Mouse (Mus musculus): Measurements from ENCODE around the gene Frs3.
A peak's percentile ranks its signal among the peaks of the same experiment; 100 is the strongest.

The Frs3 gene

DNA sequence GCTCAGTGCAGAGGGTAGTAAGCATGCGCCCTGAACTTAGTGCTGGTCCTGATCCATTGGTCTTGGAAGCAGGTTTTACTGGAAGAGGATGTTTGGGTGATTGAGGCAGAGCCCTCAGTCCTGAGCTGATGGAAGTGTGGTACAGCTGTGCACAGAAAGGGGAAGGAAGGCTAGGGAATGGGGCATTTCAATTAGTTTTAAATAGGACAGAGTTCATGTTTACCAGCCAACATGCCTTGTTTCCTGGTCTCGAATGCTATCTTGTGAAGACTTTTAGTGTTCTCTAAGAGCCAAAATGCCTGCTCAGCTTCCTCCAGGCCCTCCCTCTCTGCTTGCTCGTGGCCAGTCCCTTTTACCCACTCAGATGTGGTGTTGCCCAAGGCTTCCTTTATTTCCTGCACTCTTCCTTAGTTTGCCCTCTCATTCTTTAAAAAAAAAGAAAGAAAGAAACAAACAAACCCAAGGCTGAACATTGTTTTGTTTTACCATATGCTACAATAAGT, 30.0 kb upstream of the Frs3 start:
- Histone ChIP-seq H3K4me3 (replicated peaks; ENCODE audit: low read length) (no peak overlapping the region), H3K36me3 (ENCODE audit: insufficient read depth, low read length) (no peaks in the 10 kb centered on the region; the same call in 1 of the 2 replicates), H3K27me3 (ENCODE audit: insufficient read depth, low read length) (no peaks in the 10 kb centered on the region), H3K4me1 (replicated peaks; ENCODE audit: low read depth, low read length) (peaks cover 78% of the 10 kb centered on the region), H3K9me3 (ENCODE audit: low read length) (no peaks in the 10 kb centered on the region)
- no peak for TF ChIP-seq CTCF (conservative IDR thresholded peaks at IDR 0.05; ENCODE audit: low read length)
- no peak for TF ChIP-seq NANOG (IDR thresholded peaks at IDR 0.05; ENCODE audit: borderline replicate concordance, low read length)
- TF ChIP-seq POU5F1 (IDR thresholded peaks at IDR 0.05; ENCODE audit: borderline replicate concordance, low read length): no peak

DNA sequence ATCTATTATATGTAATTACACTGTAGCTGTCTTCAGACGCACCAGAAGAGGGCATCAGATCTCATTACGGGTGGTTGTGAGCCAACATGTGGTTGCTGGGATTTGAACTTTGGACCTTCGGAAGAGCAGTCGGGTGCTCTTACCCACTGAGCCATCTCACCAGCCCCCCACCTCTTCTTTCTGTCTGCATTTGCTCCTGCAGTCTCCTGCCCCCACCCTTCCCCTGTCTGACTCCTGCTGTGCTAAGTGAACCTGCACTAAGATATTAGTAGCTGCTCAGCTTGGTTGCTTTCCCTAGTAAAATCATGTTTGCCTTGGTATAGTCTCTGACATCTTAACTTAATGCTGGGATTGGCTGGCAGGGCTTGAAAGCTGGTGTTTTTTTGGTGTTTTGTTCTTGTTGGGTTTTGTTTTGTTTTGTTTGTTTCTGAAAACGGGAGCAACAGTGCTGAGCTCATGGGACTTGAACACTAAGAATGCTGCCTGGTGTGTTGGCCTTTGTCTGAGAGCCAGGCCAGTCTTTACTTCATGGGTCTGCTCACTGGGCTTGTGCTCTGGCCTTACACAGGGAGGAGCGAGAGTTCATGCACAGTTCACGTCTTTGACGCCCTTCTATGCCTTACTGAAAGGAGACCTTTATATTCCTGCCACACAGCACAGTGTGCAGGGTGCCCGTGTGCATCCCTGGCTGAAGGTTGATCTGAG, 25.7 kb upstream of the Frs3 start:
- no peak for TF ChIP-seq CTCF (conservative IDR thresholded peaks at IDR 0.05; ENCODE audit: low read length)
- no peak for TF ChIP-seq POU5F1 (IDR thresholded peaks at IDR 0.05; ENCODE audit: borderline replicate concordance, low read length)
- no peak for TF ChIP-seq NANOG (IDR thresholded peaks at IDR 0.05; ENCODE audit: borderline replicate concordance, low read length)
- no peaks in the 10 kb centered on the region for H3K9me3 ChIP-seq (ENCODE audit: low read length)
- H3K36me3 ChIP-seq (ENCODE audit: insufficient read depth, low read length): no peaks in the 10 kb centered on the region
- no peak overlapping the region for H3K4me3 ChIP-seq (replicated peaks; ENCODE audit: low read length)
- H3K4me1 ChIP-seq (replicated peaks; ENCODE audit: low read depth, low read length): peaks cover 68% of the 10 kb centered on the region
- H3K27me3 ChIP-seq (ENCODE audit: insufficient read depth, low read length): no peaks in the 10 kb centered on the region

DNA sequence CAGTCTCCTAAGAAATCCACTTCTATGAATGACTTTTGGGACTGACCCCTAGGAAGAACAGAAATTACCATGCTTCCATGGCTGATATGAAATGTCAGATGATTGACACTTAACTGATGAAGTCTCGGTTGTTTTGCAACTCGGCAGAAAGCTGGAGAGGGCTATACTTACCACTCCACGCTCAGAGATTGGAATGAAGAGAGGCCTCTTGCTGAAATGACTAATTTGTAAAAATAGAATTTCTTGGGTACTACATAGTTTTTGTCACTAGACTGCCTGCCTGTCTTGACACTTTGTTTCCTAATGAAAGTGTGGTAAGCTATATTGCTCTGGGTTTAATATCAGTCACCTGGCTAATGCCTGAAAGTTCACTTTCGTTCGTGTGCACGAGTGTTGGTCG, 24.4 kb upstream of the Frs3 start:
- H3K9me3 ChIP-seq (ENCODE audit: low read length): no peaks in the 10 kb centered on the region
- H3K4me3 ChIP-seq (replicated peaks; ENCODE audit: low read length): no peak overlapping the region
- H3K4me1 ChIP-seq (replicated peaks; ENCODE audit: low read depth, low read length): peaks cover 74% of the 10 kb centered on the region
- no peak for TF ChIP-seq NANOG (IDR thresholded peaks at IDR 0.05; ENCODE audit: borderline replicate concordance, low read length)
- no peak for TF ChIP-seq POU5F1 (IDR thresholded peaks at IDR 0.05; ENCODE audit: borderline replicate concordance, low read length)
- TF ChIP-seq CTCF (conservative IDR thresholded peaks at IDR 0.05; ENCODE audit: low read length): no peak
- no peaks in the 10 kb centered on the region for H3K27me3 ChIP-seq (ENCODE audit: insufficient read depth, low read length)
- no peaks in the 10 kb centered on the region for H3K36me3 ChIP-seq (ENCODE audit: insufficient read depth, low read length)

DNA sequence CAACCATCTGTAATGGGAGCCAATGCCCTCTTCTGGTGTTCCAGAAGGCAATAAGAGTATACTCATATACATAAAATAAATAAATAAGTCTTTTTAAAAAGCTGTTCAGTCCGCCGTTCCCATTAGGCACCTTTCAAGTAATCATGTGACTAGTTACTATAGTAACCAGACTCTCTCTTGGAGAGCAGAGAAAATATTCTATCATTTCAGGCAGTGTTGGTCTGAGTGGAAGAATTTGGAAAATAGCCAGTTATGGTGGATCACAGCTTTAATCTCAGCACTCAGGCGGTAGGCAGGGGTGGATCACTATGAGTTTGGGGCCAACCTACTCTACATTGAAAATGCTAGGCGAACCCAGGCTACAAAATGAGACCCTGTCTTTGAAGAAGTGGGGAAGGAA, 19.7 kb upstream of the Frs3 start:
- Histone ChIP-seq H3K27me3 (ENCODE audit: insufficient read depth, low read length) (peaks cover 9% of the 10 kb centered on the region), H3K36me3 (ENCODE audit: insufficient read depth, low read length) (no peaks in the 10 kb centered on the region), H3K9me3 (ENCODE audit: low read length) (no peaks in the 10 kb centered on the region), H3K4me3 (replicated peaks; ENCODE audit: low read length) (no peak overlapping the region), H3K4me1 (replicated peaks; ENCODE audit: low read depth, low read length) (peaks cover 60% of the 10 kb centered on the region)
- TF ChIP-seq NANOG (IDR thresholded peaks at IDR 0.05; ENCODE audit: borderline replicate concordance, low read length): no peak
- no peak for TF ChIP-seq CTCF (conservative IDR thresholded peaks at IDR 0.05; ENCODE audit: low read length)
- TF ChIP-seq POU5F1 (IDR thresholded peaks at IDR 0.05; ENCODE audit: borderline replicate concordance, low read length): no peak

DNA sequence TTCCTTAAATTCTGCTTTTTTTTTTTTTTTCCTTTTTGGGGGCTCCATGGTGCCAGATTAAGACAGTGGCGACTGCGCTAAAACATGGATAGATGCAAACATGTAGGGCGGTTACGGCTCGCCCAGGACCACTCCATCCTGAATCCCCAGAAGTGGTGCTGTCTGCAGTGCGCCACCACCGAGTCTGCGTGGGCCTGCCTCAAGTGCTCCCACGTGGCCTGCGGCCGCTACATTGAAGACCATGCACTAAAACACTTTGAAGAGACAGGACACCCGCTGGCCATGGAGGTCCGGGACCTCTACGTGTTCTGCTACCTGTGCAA, 16.9 kb upstream of the Frs3 start:
- peaks cover 22% of the 10 kb centered on the region for H3K36me3 ChIP-seq (ENCODE audit: insufficient read depth, low read length)
- peak overlapping the region; percentile 82 for H3K4me3 ChIP-seq (replicated peaks; ENCODE audit: low read length)
- H3K27me3 ChIP-seq (ENCODE audit: insufficient read depth, low read length): peaks cover 9% of the 10 kb centered on the region
- TF ChIP-seq CTCF (conservative IDR thresholded peaks at IDR 0.05; ENCODE audit: low read length) (no peak), POU5F1 (IDR thresholded peaks at IDR 0.05; ENCODE audit: borderline replicate concordance, low read length) (no peak), NANOG (IDR thresholded peaks at IDR 0.05; ENCODE audit: borderline replicate concordance, low read length) (no peak)
- H3K9me3 ChIP-seq (ENCODE audit: low read length): no peaks in the 10 kb centered on the region
- peaks cover 59% of the 10 kb centered on the region for H3K4me1 ChIP-seq (replicated peaks; ENCODE audit: low read depth, low read length)

DNA sequence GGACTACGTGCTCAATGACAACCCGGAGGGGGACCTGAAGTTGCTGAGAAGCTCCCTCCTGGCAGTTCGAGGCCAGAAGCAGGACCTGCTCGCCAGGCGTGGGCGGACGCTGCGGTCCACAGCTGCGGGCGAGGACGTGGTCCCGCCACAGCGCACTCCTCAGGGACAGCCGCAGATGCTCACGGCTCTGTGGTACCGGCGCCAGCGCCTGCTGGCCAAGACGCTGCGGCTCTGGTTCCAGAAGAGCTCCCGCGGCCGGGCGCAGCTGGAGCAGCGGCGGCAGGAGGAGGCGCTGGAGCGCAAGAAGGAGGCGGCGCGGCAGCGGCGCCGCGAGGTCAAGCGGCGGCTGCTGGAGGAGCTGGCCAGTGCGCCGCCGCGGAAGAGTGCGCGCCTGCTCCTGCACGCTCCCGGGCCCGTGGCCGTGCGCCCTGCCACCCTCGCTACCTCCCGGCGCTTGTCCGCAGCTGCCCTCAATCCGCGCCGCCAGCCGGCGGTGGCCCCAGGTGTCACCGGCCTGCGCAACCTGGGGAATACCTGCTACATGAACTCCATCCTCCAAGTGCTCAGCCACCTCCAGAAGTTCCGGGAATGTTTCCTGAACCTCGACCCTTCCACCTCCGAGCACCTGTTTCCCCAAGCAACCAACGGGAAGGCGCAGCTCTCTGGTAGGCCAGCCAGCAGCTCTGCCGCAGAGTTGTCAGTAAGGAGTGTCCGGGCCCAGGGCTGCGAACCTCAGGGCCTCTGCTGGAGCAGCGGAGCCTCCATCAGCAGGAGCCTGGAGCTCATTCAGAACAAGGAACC, 16.3 kb upstream of the Frs3 start:
- no peaks in the 10 kb centered on the region for H3K9me3 ChIP-seq (ENCODE audit: low read length)
- peaks cover 58% of the 10 kb centered on the region for H3K4me1 ChIP-seq (replicated peaks; ENCODE audit: low read depth, low read length)
- peaks cover 9% of the 10 kb centered on the region for H3K27me3 ChIP-seq (ENCODE audit: insufficient read depth, low read length)
- H3K36me3 ChIP-seq (ENCODE audit: insufficient read depth, low read length): peaks cover 28% of the 10 kb centered on the region
- no peak for TF ChIP-seq NANOG (IDR thresholded peaks at IDR 0.05; ENCODE audit: borderline replicate concordance, low read length)
- TF ChIP-seq CTCF (conservative IDR thresholded peaks at IDR 0.05; ENCODE audit: low read length): no peak
- TF ChIP-seq POU5F1 (IDR thresholded peaks at IDR 0.05; ENCODE audit: borderline replicate concordance, low read length): no peak
- H3K4me3 ChIP-seq (replicated peaks; ENCODE audit: low read length): peak overlapping the region; percentile 82

DNA sequence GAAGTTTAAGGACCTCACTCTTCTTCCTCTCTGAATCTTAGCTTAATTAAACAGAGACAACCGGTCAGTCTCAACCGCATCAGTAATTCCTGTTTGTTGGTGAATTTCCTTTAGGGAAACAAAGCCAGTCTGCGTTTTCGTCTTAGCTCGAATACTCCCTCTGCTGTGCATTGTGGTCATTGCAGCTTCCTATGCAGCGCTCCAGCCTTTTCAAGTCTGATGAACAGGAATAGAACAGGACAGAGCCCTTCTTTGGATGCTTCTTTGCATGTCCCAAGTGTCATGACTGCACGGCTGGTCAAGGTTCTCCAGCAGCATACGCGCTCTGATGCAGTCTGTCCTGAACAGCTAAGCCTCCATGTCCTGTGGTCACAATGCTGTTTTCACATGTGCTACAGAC, 12.2 kb upstream of the Frs3 start:
- no peaks in the 10 kb centered on the region for H3K9me3 ChIP-seq (ENCODE audit: low read length)
- H3K4me3 ChIP-seq (replicated peaks; ENCODE audit: low read length): no peak overlapping the region
- peaks cover 68% of the 10 kb centered on the region for H3K36me3 ChIP-seq (ENCODE audit: insufficient read depth, low read length)
- H3K27me3 ChIP-seq (ENCODE audit: insufficient read depth, low read length): no peaks in the 10 kb centered on the region
- TF ChIP-seq POU5F1 (IDR thresholded peaks at IDR 0.05; ENCODE audit: borderline replicate concordance, low read length) (no peak), CTCF (conservative IDR thresholded peaks at IDR 0.05; ENCODE audit: low read length) (peak; percentile 96)
- H3K4me1 ChIP-seq (replicated peaks; ENCODE audit: low read depth, low read length): peaks cover 32% of the 10 kb centered on the region

DNA sequence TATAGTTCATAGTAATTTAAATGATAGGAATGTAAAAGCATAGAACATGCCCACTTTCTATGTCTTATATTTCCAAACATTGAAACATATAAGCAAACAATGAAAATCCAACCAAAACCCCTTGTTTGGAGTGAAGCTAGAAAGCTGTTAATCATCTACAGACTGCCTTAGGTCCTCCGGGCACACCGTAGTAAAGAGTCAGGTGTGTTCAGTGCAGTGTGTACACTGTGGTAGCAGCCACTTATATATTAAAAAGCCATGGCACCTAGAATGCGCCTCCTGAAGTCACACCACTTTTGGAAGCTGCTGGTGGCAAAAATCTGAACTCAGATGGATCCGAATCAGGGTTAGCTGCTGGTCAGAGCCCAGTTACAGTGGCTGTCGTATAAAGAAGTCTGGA, 10.6 kb upstream of the Frs3 start:
- Histone ChIP-seq H3K9me3 (ENCODE audit: low read length) (no peaks in the 10 kb centered on the region), H3K4me3 (replicated peaks; ENCODE audit: low read length) (no peak overlapping the region), H3K27me3 (ENCODE audit: insufficient read depth, low read length) (no peaks in the 10 kb centered on the region), H3K4me1 (replicated peaks; ENCODE audit: low read depth, low read length) (peaks cover 39% of the 10 kb centered on the region), H3K36me3 (ENCODE audit: insufficient read depth, low read length) (peaks cover 84% of the 10 kb centered on the region)
- TF ChIP-seq CTCF (conservative IDR thresholded peaks at IDR 0.05; ENCODE audit: low read length) (no peak), NANOG (IDR thresholded peaks at IDR 0.05; ENCODE audit: borderline replicate concordance, low read length) (no peak), POU5F1 (IDR thresholded peaks at IDR 0.05; ENCODE audit: borderline replicate concordance, low read length) (no peak)

All from E14TG2a.4 (cell line).